ENCODE assay signal across 8 mouse cellular contexts in genomic region chrX:100625146-100625545, GRCm38 (mm10). TPM values are rescaled to one million over a fixed set of nuclear protein-coding genes. Genes with fewer than 3 reads are reported as not detected.
DNase-seq lines count a peak whose midpoint lies in the region; ATAC-seq and TF ChIP-seq lines count a peak whose summit lies in the region.

No protein-coding gene starts in this region.

- no peak for TF ChIP-seq CTCF in kidney, postnatal 0 days (IDR thresholded peaks at IDR 0.05; ENCODE audit: low read depth)
- no peak for TF ChIP-seq CTCF in bone marrow, adult 2 months (IDR thresholded peaks at IDR 0.05; ENCODE audit: control insufficient read depth, insufficient read depth, low read length)

- 46% methylated on average over 7 of the region's 7 CpGs for WGBS in kidney, postnatal 0 days
- WGBS in bone marrow, adult 2 months, result 18% methylated on average over 7 of the region's 7 CpGs
- WGBS in hindbrain, embryonic 13.5 days, result 33% methylated on average over 7 of the region's 7 CpGs
- 27% methylated on average over 7 of the region's 7 CpGs for WGBS in midbrain, embryonic 14.5 days

- peak overlapping the region; percentile 48; the same call in 1 of the 2 replicates for H3K9ac ChIP-seq in kidney, postnatal 0 days (ENCODE audit: low read depth, low read length)
- peak overlapping the region; percentile 76 for H3K9ac ChIP-seq in hindbrain, embryonic 13.5 days
- peak overlapping the region; percentile 52 for H3K9ac ChIP-seq in midbrain, embryonic 14.5 days (replicated peaks; ENCODE audit: low read length)

- ATAC-seq in kidney, postnatal 0 days (replicated peaks; ENCODE audit: low FRiP score, low read depth), result no peak
- ATAC-seq in hindbrain, embryonic 13.5 days (ENCODE audit: low FRiP score), result no peak
- ATAC-seq in midbrain, embryonic 14.5 days (ENCODE audit: low FRiP score, low TSS enrichment), result no peak

- no peak overlapping the region; the same call in 1 of the 2 replicates for H3K27ac ChIP-seq in kidney, postnatal 0 days
- H3K27ac ChIP-seq in bone marrow, adult 2 months (ENCODE audit: control insufficient read depth, insufficient read depth, low read depth, low read length, poor library complexity), result no peak overlapping the region
- H3K27ac ChIP-seq in hindbrain, embryonic 13.5 days, result no peak overlapping the region
- H3K27ac ChIP-seq in midbrain, embryonic 14.5 days (replicated peaks; ENCODE audit: low read depth, low read length), result no peak overlapping the region

- H3K9me3 ChIP-seq in kidney, postnatal 0 days (replicated peaks; ENCODE audit: low read length), result no peaks in the 10 kb centered on the region
- no peaks in the 10 kb centered on the region for H3K9me3 ChIP-seq in hindbrain, embryonic 13.5 days
- H3K9me3 ChIP-seq in midbrain, embryonic 14.5 days (ENCODE audit: control insufficient read depth, low read length), result no peaks in the 10 kb centered on the region

- peak; percentile 1 for DNase-seq in kidney, postnatal 0 days (ENCODE audit: low spot score)
- DNase-seq in kidney, postnatal 25 days, result no peak
- peak; percentile 12 for DNase-seq in midbrain, embryonic 14.5 days
- no peak for DNase-seq in left cerebral cortex, postnatal 36 days (ENCODE audit: low spot score in 2 of 2)
- DNase-seq in gastrocnemius, adult 18-20 months (ENCODE audit: low spot score), result no peak
- DNase-seq in thymus, postnatal 4 days, result no peak

- H3K4me2 ChIP-seq in kidney, postnatal 0 days (ENCODE audit: low read length), result peak overlapping the region; percentile 58
- peak overlapping the region; percentile 71 for H3K4me2 ChIP-seq in hindbrain, embryonic 13.5 days
- H3K4me2 ChIP-seq in midbrain, embryonic 14.5 days (ENCODE audit: low read length), result peak overlapping the region; percentile 56

- no peaks in the 10 kb centered on the region for H3K27me3 ChIP-seq in kidney, postnatal 0 days (ENCODE audit: insufficient read depth, low read length)
- H3K27me3 ChIP-seq in hindbrain, embryonic 13.5 days, result no peaks in the 10 kb centered on the region
- H3K27me3 ChIP-seq in midbrain, embryonic 14.5 days (ENCODE audit: control insufficient read depth, insufficient read depth, low read length), result no peaks in the 10 kb centered on the region

- no peaks in the 10 kb centered on the region for H3K36me3 ChIP-seq in kidney, postnatal 0 days (ENCODE audit: insufficient read depth, low read length)
- H3K36me3 ChIP-seq in hindbrain, embryonic 13.5 days, result peaks cover 4% of the 10 kb centered on the region; the same call in 1 of the 2 replicates
- peaks cover 8% of the 10 kb centered on the region for H3K36me3 ChIP-seq in midbrain, embryonic 14.5 days (ENCODE audit: control insufficient read depth, insufficient read depth, low read length)

- H3K4me1 ChIP-seq in kidney, postnatal 0 days (replicated peaks; ENCODE audit: insufficient read depth, low read length), result no peaks in the 10 kb centered on the region
- no peaks in the 10 kb centered on the region for H3K4me1 ChIP-seq in bone marrow, adult 2 months (ENCODE audit: control insufficient read depth, insufficient read depth, low read length)
- peaks cover 14% of the 10 kb centered on the region for H3K4me1 ChIP-seq in hindbrain, embryonic 13.5 days (replicated peaks)
- H3K4me1 ChIP-seq in midbrain, embryonic 14.5 days (ENCODE audit: control insufficient read depth, insufficient read depth, low read length), result no peaks in the 10 kb centered on the region

- intact Hi-C loops in left cerebral cortex, postnatal 36 days (cut with DNase I), result loop anchor here (10.0 kb wide), 1 partner anchor 110 kb away; no protein-coding TSS in a partner anchor

- TF ChIP-seq POLR2A in bone marrow, adult 2 months (IDR thresholded peaks at IDR 0.05; ENCODE audit: borderline replicate concordance, control insufficient read depth, low read depth, low read length), result no peak

- peak overlapping the region; percentile 57 for H3K4me3 ChIP-seq in kidney, postnatal 0 days (replicated peaks; ENCODE audit: low read depth, low read length)
- H3K4me3 ChIP-seq in bone marrow, adult 2 months (replicated peaks; ENCODE audit: control insufficient read depth, low read depth, low read length), result peak overlapping the region; percentile 34
- H3K4me3 ChIP-seq in hindbrain, embryonic 13.5 days, result peak overlapping the region; percentile 49
- H3K4me3 ChIP-seq in midbrain, embryonic 14.5 days (replicated peaks; ENCODE audit: low read depth, low read length), result peak overlapping the region; percentile 46

RNA-seq across cellular contexts. Expression of gene Kif4, which starts 0.4 kb away (rescaled TPM):
- polyA plus RNA-seq in kidney, postnatal 0 days (2015; fragmentation: Nextera tagmentation; extraction: Ambion mirVana), result 10.1 and 11.2 TPM in 2 replicates
- polyA plus RNA-seq in bone marrow, adult 2 months (2011; ENCODE audit: insufficient read depth, insufficient read length, low replicate concordance, missing spikeins), result 15.3 and 23.7 TPM in 2 replicates
- 6.5 and 7.1 TPM in 2 replicates for polyA plus RNA-seq in hindbrain, embryonic 13.5 days (2015; fragmentation: Nextera tagmentation; extraction: Ambion mirVana)
- polyA plus RNA-seq in midbrain, embryonic 14.5 days (2014; fragmentation: Nextera tagmentation; extraction: Ambion mirVana), result 3.4 and 8.6 TPM in 2 replicates
- total RNA-seq in left cerebral cortex, postnatal 36 days (2021), result 1 to 10 TPM in 1 of 2 experiments, under 1 TPM in 1; 0.68 to 1.3 TPM
- total RNA-seq in gastrocnemius, adult 18-20 months (2021), result under 1 TPM in 1 of 2 experiments, not detected in 1; 0.12 TPM

RNA-seq across cellular contexts. Expression of gene Pdzd11, which starts 1.2 kb away (rescaled TPM):
- polyA plus RNA-seq in kidney, postnatal 0 days (2015; fragmentation: Nextera tagmentation; extraction: Ambion mirVana), result 92.4 and 94.4 TPM in 2 replicates
- 18.2 and 18.9 TPM in 2 replicates for polyA plus RNA-seq in bone marrow, adult 2 months (2011; ENCODE audit: insufficient read depth, insufficient read length, low replicate concordance, missing spikeins)
- 118 and 122 TPM in 2 replicates for polyA plus RNA-seq in hindbrain, embryonic 13.5 days (2015; fragmentation: Nextera tagmentation; extraction: Ambion mirVana)
- polyA plus RNA-seq in midbrain, embryonic 14.5 days (2014; fragmentation: Nextera tagmentation; extraction: Ambion mirVana), result 111 and 122 TPM in 2 replicates
- 10 to 100 TPM; 41.9 to 46.3 TPM for total RNA-seq in left cerebral cortex, postnatal 36 days (2021)
- 10 to 100 TPM; 10.8 to 11.4 TPM for total RNA-seq in gastrocnemius, adult 18-20 months (2021)

RNA-seq across cellular contexts. Expression of gene Arr3, which starts 19.8 kb away (rescaled TPM):
- not detected in 2 replicates for polyA plus RNA-seq in kidney, postnatal 0 days (2015; fragmentation: Nextera tagmentation; extraction: Ambion mirVana)
- not detected in 2 replicates for polyA plus RNA-seq in bone marrow, adult 2 months (2011; ENCODE audit: insufficient read depth, insufficient read length, low replicate concordance, missing spikeins)
- polyA plus RNA-seq in hindbrain, embryonic 13.5 days (2015; fragmentation: Nextera tagmentation; extraction: Ambion mirVana), result 0.25 and 0.73 TPM in 2 replicates
- polyA plus RNA-seq in midbrain, embryonic 14.5 days (2014; fragmentation: Nextera tagmentation; extraction: Ambion mirVana), result not detected in 2 replicates
- total RNA-seq in left cerebral cortex, postnatal 36 days (2021), result 1 to 10 TPM; 1.2 to 2.4 TPM
- not detected for total RNA-seq in gastrocnemius, adult 18-20 months (2021)

RNA-seq across cellular contexts. Expression of gene P2ry4, which starts 30.5 kb away (rescaled TPM):
- not detected in 2 replicates for polyA plus RNA-seq in kidney, postnatal 0 days (2015; fragmentation: Nextera tagmentation; extraction: Ambion mirVana)
- not detected in 2 replicates for polyA plus RNA-seq in bone marrow, adult 2 months (2011; ENCODE audit: insufficient read depth, insufficient read length, low replicate concordance, missing spikeins)
- not detected in 2 replicates for polyA plus RNA-seq in hindbrain, embryonic 13.5 days (2015; fragmentation: Nextera tagmentation; extraction: Ambion mirVana)
- not detected in 2 replicates for polyA plus RNA-seq in midbrain, embryonic 14.5 days (2014; fragmentation: Nextera tagmentation; extraction: Ambion mirVana)
- total RNA-seq in left cerebral cortex, postnatal 36 days (2021), result not detected
- under 1 TPM in 1 of 2 experiments, not detected in 1; 0.05 TPM for total RNA-seq in gastrocnemius, adult 18-20 months (2021)

RNA-seq across cellular contexts. Expression of gene Awat1, which starts 53.1 kb away (rescaled TPM):
- not detected in 2 replicates for polyA plus RNA-seq in kidney, postnatal 0 days (2015; fragmentation: Nextera tagmentation; extraction: Ambion mirVana)
- not detected in 2 replicates for polyA plus RNA-seq in bone marrow, adult 2 months (2011; ENCODE audit: insufficient read depth, insufficient read length, low replicate concordance, missing spikeins)
- polyA plus RNA-seq in hindbrain, embryonic 13.5 days (2015; fragmentation: Nextera tagmentation; extraction: Ambion mirVana), result not detected in 2 replicates
- polyA plus RNA-seq in midbrain, embryonic 14.5 days (2014; fragmentation: Nextera tagmentation; extraction: Ambion mirVana), result not detected in 2 replicates
- not detected for total RNA-seq in left cerebral cortex, postnatal 36 days (2021)
- not detected for total RNA-seq in gastrocnemius, adult 18-20 months (2021)

Comparison
In these comparisons a context has a peak if more than half of its experiments do, and no peak if none do; other contexts are left out.
1. DNase-seq: peak in kidney, postnatal 0 days (single experiment) and midbrain, embryonic 14.5 days (single experiment); none in kidney, postnatal 25 days (0 of 2), left cerebral cortex, postnatal 36 days (0 of 2), gastrocnemius, adult 18-20 months (single experiment) and thymus, postnatal 4 days (single experiment).
2. Peak in every context shown above with its lines, with median percentiles within 50 percentile points of each other: H3K4me2 ChIP-seq, H3K4me3 ChIP-seq and H3K9ac ChIP-seq.